In genomic region chr2:31640609-31641507, GRCm38 (mm10) we compare ENCODE assay signal across 9 mouse cellular contexts. TPM values are rescaled to one million over a fixed set of nuclear protein-coding genes. Genes with fewer than 3 reads are reported as not detected.
DNase-seq lines count a peak whose midpoint lies in the region; ATAC-seq lines count a peak whose summit lies in the region.
"Had no signal": no experiment of that assay in that cellular context is flagged by ENCODE, and none has a peak within 500 bp of the region (broad histone marks: within the 10 kb centered on the region; RNA-seq: fewer than 3 reads in every experiment).

No protein-coding gene starts in this region.

- H3K9me3 ChIP-seq in heart, embryonic 12.5 days (replicated peaks), result no peaks in the 10 kb centered on the region
- no peaks in the 10 kb centered on the region for H3K9me3 ChIP-seq in hindbrain, embryonic 12.5 days (replicated peaks)
- no peaks in the 10 kb centered on the region for H3K9me3 ChIP-seq in midbrain, embryonic 16.5 days (replicated peaks; ENCODE audit: control insufficient read depth, low read length, poor library complexity, severe bottlenecking)

- H3K27me3 ChIP-seq in heart, embryonic 12.5 days (replicated peaks), result peaks cover 98% of the 10 kb centered on the region
- peaks cover 99% of the 10 kb centered on the region for H3K27me3 ChIP-seq in hindbrain, embryonic 12.5 days
- H3K27me3 ChIP-seq in midbrain, embryonic 16.5 days (ENCODE audit: control insufficient read depth, insufficient read depth, low read depth, low read length), result peaks cover 57% of the 10 kb centered on the region

- no peak overlapping the region for H3K9ac ChIP-seq in heart, embryonic 12.5 days
- H3K9ac ChIP-seq in hindbrain, embryonic 12.5 days, result no peak overlapping the region
- no peak overlapping the region for H3K9ac ChIP-seq in midbrain, embryonic 16.5 days (ENCODE audit: low read depth, low read length)

- H3K27ac ChIP-seq in heart, embryonic 12.5 days (ENCODE audit: poor library complexity, severe bottlenecking), result no peak overlapping the region
- H3K27ac ChIP-seq in hindbrain, embryonic 12.5 days, result no peak overlapping the region
- H3K27ac ChIP-seq in midbrain, embryonic 16.5 days (ENCODE audit: low read length), result no peak overlapping the region

- H3K36me3 ChIP-seq in heart, embryonic 12.5 days, result no peaks in the 10 kb centered on the region
- H3K36me3 ChIP-seq in hindbrain, embryonic 12.5 days, result no peaks in the 10 kb centered on the region
- H3K36me3 ChIP-seq in midbrain, embryonic 16.5 days (ENCODE audit: control insufficient read depth, insufficient read depth, low read length), result no peaks in the 10 kb centered on the region

- 0 out of 2 replicates have a peak overlapping the region, but pooled peaks have one; percentile 10 for H3K4me3 ChIP-seq in heart, embryonic 12.5 days
- peak overlapping the region; percentile 19 for H3K4me3 ChIP-seq in hindbrain, embryonic 12.5 days
- H3K4me3 ChIP-seq in midbrain, embryonic 16.5 days (ENCODE audit: low read depth, low read length), result peak overlapping the region; percentile 18

- intact Hi-C loops in heart, postnatal 14 days (cut with DNase I), result no loop called here

- no peak for ATAC-seq in heart, embryonic 12.5 days (ENCODE audit: insufficient number of reproducible peaks, low FRiP score)
- peak; percentile 39; the same call in 1 of the 2 replicates for ATAC-seq in hindbrain, embryonic 12.5 days (ENCODE audit: low FRiP score)
- 0 out of 2 replicates have a peak, but pooled peaks have one; percentile 15 for ATAC-seq in midbrain, embryonic 16.5 days

- WGBS in heart, embryonic 12.5 days, result under 1% methylated on average over 48 of the region's 48 CpGs
- 1% methylated on average over 48 of the region's 48 CpGs for WGBS in hindbrain, embryonic 12.5 days
- under 1% methylated on average over 48 of the region's 48 CpGs for WGBS in midbrain, embryonic 16.5 days

- H3K4me2 ChIP-seq in heart, embryonic 12.5 days, result peak overlapping the region; percentile 31
- peak overlapping the region; percentile 22; the same call in 1 of the 2 replicates for H3K4me2 ChIP-seq in hindbrain, embryonic 12.5 days (replicated peaks)
- H3K4me2 ChIP-seq in midbrain, embryonic 16.5 days (ENCODE audit: low read length), result peak overlapping the region; percentile 19; the same call in 1 of the 2 replicates

- no peak for DNase-seq in heart, postnatal 14 days
- peak; percentile 72 for DNase-seq in embryo, embryonic 11 days
- no peak for DNase-seq in frontal cortex, postnatal 14 days (ENCODE audit: low spot score in 2 of 2)
- no peak for DNase-seq in natural killer cell, adult 2 months (ENCODE audit: low spot score in 2 of 2)
- no peak for DNase-seq in layer of hippocampus, adult 18-20 months (ENCODE audit: low spot score in 2 of 2)

- H3K4me1 ChIP-seq in heart, embryonic 12.5 days (replicated peaks), result peaks cover 27% of the 10 kb centered on the region
- H3K4me1 ChIP-seq in hindbrain, embryonic 12.5 days, result peaks cover 55% of the 10 kb centered on the region
- H3K4me1 ChIP-seq in midbrain, embryonic 16.5 days (ENCODE audit: control insufficient read depth, insufficient read depth, low read length), result peaks cover 22% of the 10 kb centered on the region

RNA-seq across cellular contexts. Expression of gene Prdm12, which starts 1.0 kb away (rescaled TPM):
- 0.08 TPM in 1 of 2 replicates, not detected in the other for polyA plus RNA-seq in heart, embryonic 12.5 days (2016; fragmentation: Nextera tagmentation; extraction: Ambion mirVana)
- not detected for total RNA-seq in heart, postnatal 14 days (2021)
- 6.7 and 10.4 TPM in 2 replicates for polyA plus RNA-seq in hindbrain, embryonic 12.5 days (2016; fragmentation: Nextera tagmentation; extraction: Ambion mirVana)
- 1.4 and 2.3 TPM in 2 replicates for polyA plus RNA-seq in midbrain, embryonic 16.5 days (2015; fragmentation: Nextera tagmentation; extraction: Ambion mirVana)
- total RNA-seq in layer of hippocampus, adult 18-20 months (2021), result under 1 TPM; 0.30 to 0.37 TPM
- total RNA-seq: megakaryocyte, adult 5-6 weeks had no signal

RNA-seq across cellular contexts. Expression of gene Exosc2, which starts 29.7 kb away (rescaled TPM):
- polyA plus RNA-seq in heart, embryonic 12.5 days (2016; fragmentation: Nextera tagmentation; extraction: Ambion mirVana), result 38.2 and 38.4 TPM in 2 replicates
- total RNA-seq in heart, postnatal 14 days (2021), result 1 to 10 TPM; 9.1 to 9.2 TPM
- 46.4 and 49.4 TPM in 2 replicates for polyA plus RNA-seq in hindbrain, embryonic 12.5 days (2016; fragmentation: Nextera tagmentation; extraction: Ambion mirVana)
- 40.0 and 42.2 TPM in 2 replicates for polyA plus RNA-seq in midbrain, embryonic 16.5 days (2015; fragmentation: Nextera tagmentation; extraction: Ambion mirVana)
- total RNA-seq in layer of hippocampus, adult 18-20 months (2021), result 10 to 100 TPM; 21.8 to 22.3 TPM

RNA-seq across cellular contexts. Expression of gene Abl1, which starts 47.3 kb away (rescaled TPM):
- polyA plus RNA-seq in heart, embryonic 12.5 days (2016; fragmentation: Nextera tagmentation; extraction: Ambion mirVana), result 41.2 and 41.8 TPM in 2 replicates
- total RNA-seq in heart, postnatal 14 days (2021), result 10 to 100 TPM; 43.1 to 45.7 TPM
- 44.7 and 47.2 TPM in 2 replicates for polyA plus RNA-seq in hindbrain, embryonic 12.5 days (2016; fragmentation: Nextera tagmentation; extraction: Ambion mirVana)
- polyA plus RNA-seq in midbrain, embryonic 16.5 days (2015; fragmentation: Nextera tagmentation; extraction: Ambion mirVana), result 16.7 and 17.5 TPM in 2 replicates
- total RNA-seq in layer of hippocampus, adult 18-20 months (2021), result 10 to 100 TPM; 42.5 to 46.0 TPM
